Mouse (Mus musculus): ENCODE measurements around the gene Trappc4.
"Not testable (repeated sequence)": the region's sequence is repeated elsewhere in the genome, so short reads cannot be mapped to it uniquely, and the experiment has no call there.

Trappc4 gene

DNA sequence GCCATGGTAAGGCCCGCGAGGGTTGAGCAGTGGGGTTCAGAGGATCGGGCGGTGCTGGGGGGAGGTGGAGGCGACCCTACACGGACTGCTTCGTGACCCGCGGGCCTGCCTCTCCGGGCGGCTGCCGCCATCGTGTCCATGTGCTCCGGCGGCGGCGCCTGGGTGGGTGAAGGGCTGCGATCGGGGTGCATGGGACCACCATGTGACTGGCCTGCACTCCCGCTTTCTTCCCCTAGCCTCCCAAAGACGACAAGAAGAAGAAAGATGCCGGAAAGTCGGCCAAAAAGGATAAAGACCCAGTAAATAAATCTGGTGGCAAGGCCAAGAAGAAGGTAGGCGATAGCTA is 325 bp upstream of the Trappc4 start:
- DNase-seq (ENCODE audit: inconsistent ontology term), result no peak

DNA sequence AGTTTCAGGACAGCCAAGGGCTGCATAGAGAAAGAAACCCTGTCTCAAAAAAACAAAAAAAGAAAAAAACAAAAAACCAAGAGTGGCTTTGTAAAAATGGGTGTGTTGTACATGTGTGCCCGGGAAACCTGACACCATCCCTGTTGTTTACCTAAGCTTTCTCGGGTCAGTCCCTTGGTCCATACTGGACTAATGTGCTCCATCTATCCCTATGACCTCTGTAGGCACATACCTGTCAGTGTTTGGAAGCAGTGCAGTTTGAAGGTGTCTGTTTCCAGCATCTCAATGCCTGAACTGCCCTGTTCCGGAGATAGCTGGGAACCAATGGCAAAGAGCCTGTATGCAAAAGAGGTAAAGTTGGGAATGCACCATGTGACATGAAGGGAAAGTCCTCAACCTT is 2.4 kb downstream of the Trappc4 start:
- no peak for DNase-seq (ENCODE audit: inconsistent ontology term)

DNA sequence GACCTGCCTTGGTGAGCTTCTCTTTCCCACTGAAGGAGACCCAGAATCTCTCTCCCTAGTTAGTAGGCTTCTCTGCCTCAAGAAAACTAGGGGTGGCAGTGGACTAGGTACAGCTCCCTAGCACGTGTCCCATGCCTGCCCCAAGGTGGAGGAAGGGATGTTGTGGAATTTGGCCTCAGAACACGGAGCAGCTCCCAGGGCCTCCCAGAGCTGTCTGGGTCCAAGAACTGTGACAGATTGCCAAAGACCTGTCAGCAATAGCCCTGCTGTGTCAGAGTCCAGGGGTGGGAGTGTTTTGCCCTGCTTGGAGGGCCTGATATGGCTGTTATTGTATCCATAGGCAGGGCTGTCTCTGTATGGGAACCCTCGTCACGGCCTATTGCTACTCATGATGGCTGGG is 6.3 kb downstream of the Trappc4 start:
- DNase-seq (ENCODE audit: inconsistent ontology term), result no peak

DNA sequence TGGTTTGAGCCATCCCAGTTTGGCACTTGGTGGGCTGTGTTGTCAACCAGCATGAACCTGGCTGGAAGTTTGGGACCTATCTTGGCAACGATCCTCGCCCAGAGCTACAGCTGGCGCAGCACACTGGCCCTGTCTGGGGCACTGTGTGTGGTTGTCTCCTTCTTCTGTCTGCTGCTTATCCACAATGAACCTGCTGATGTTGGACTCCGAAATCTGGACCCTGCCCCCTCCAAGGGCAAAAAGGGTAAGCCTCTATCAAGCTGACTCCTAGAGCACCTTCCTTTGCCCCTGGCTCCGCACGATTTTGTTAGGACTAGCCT is 7.6 kb downstream of the Trappc4 start:
- DNase-seq (ENCODE audit: inconsistent ontology term), result no peak

DNA sequence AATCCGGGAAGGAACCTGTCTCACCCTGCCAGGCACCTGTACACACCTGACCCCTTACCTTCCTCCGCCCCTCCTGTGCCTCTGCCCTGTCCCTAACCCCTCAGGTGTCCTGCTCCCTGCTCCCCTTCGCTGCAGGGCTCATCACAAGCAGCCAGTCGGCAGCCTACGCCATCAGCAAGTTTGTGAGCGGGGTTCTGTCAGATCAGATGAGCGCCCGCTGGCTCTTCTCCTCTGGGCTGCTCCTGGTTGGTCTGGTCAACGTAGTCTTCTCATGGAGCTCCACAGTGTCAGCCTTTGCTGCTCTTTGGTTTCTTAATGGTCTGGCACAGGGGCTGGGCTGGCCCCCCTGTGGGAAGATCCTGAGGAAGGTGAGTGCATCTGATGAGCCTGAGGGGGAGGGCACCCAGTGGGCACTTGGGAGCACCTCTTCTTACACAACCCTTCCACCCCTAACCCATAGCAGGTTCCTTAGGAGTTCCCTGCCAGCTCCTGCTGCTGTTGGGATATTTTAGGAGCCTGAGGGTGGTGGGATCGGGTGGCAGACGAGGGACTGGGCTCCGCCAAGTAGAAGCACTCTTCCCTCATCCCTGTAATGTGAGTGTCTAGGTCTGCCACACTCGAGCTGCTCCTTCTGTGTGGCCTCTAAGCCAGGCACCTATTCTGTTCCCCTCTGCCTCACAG is 8.1 kb downstream of the Trappc4 start:
- DNase-seq (ENCODE audit: inconsistent ontology term), result no peak

DNA sequence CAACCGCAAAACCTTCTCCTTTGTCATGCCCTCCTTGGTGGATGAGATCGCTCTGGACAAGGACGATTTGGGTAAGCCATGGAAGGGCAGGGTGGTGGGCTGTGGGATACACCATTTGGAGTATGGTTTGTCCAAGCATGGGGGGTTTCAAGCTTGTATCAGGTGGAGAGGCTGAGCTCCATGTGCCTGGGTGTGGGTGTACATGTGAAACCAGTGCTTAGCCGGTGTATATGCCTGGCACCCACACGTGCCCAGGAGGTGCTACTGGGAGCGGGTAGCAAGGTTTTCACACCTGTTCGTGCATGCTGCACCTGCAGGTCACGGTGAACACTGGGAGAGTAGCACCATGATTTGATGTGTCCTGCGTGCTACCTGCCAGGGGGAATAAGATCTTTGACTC is 8.8 kb downstream of the Trappc4 start:
- no peak for DNase-seq (ENCODE audit: inconsistent ontology term)

DNA sequence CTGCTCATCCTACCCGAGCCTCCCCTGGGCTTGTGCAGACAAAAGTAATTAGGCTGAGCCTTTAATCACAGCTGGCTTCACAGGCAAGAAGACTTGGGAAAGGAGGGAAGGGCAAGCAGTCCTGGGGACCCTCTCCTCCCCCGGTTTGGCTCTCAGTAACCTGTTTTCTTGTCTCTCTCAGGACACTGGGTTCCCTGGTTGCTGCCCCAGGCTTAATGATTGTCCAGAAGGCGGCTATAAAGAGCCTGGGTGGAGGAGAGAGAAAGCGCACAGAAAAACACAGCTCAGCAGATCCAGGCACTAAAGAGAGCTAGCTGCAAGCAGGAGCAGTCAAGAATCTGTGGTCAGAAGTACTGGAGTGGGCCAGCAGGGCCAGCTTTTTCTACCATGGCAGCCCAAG is 9.3 kb downstream of the Trappc4 start:
- peak; percentile 40 for DNase-seq (ENCODE audit: inconsistent ontology term)

DNA sequence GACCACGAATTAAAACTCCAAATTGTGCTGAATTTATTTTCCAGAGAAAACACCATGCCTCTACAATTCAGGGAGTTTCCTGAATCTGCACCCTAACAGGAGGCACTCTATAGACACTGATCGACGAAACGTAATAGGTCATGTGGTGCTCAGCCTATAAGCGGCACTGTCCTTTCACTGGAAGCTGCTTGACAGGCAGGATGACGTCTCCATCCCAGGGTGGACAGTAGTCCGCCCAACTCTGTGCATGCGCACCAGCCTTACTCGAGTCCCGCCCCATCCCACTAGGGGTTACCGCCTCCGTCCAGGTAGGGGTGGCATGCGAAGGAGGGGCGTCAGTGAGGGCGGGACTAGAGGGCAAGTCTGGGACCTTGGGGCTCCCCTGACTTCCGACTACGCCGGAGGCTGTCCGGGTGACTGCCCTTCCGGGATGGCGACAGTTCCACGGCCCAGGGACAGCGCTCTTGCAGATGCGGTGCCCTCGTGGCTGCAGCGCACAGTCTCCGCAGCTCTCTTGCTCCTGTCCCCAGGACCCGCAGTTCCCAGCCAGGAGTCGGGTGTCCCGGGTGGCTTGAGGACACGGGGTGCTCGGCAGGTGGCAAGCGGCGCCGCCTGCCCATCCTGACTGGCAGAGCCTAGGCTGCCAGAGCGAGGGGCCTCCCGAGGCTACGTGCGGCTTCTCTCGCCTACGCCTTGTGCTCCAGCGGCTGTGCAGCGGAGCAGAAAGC is 10.6 kb downstream of the Trappc4 start, which contains the start of gene Slc37a4:
Gene Slc37a4 (plus strand): TSS at position 169 of the 728 bp plus-strand sequence.
- DNase-seq (ENCODE audit: inconsistent ontology term), result peak; percentile 97

DNA sequence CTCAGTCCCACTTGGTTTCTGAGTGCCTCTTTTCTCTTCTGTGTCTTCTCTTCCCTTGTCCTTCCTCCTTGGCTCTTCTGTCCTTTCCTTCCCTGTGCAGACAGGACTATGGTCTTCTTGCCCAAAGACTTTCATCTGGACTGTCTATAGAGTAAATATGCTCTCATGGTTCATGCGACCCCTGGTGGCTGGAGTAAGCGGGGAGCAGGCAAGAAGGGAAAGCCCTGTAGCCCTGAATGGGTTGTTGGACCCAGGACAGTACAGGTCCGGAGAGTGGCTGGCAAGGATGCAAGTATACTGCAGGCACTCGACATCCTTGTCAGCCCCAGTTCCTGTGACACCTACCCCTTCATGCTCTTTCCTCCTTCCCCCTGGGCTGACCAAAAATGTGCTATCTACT is 15.9 kb downstream of the Trappc4 start:
- peak; percentile 49 for DNase-seq (ENCODE audit: inconsistent ontology term)

DNA sequence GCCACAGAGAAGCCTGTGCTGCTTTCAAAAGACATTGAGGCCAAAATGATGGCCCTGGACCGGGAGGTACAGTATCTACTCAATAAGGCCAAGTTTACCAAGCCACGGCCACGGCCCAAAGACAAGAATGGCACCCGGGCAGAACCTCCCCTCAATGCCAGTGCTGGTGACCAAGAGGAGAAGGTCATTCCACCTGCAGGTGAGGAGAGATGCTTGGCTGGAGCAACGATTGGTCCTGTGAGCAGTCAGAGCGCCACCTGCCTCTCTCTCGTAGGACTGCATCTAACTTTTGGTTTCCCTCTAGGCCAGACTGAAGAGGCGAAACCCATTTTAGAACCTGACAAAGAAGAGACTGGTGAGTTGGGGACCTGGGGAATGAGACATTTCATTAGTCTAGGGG is 18.1 kb downstream of the Trappc4 start:
- DNase-seq (ENCODE audit: inconsistent ontology term), result no peak

DNA sequence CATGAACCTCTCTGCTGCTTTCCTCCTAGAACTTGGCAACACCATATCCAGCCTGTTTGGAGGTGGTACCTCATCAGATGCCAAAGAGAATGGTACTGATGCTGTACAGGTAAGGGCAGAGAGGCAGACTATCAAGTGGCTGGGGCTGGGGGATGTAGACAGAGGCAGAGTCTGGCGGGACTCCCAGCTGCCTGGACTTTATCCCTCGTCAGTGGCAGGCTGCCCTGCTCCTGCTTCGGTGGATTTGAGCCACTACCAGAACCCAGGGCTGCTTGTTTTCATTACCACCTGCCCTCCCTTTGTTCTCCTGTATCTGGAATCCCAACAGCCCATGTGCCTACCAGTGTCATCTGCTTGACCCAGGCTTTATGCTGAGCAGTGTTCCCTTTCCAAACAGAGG is 20.2 kb downstream of the Trappc4 start:
- no peak for DNase-seq (ENCODE audit: inconsistent ontology term)

DNA sequence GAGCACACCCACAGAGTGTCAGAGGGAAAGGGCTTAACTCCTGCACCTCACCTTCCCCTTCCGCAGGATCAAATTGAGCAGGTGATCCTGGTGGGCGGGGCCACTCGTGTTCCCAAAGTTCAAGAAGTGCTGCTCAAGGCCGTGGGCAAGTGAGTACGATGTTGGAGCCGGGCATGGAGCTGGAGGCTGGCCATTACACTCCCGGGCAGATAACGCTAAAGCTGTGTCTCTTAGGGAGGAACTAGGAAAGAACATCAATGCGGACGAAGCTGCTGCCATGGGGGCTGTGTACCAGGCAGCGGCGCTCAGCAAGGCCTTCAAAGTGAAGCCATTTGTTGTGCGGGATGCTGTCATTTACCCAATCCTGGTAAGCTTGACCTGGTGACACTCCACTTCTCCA is 22.8 kb downstream of the Trappc4 start:
- DNase-seq (ENCODE audit: inconsistent ontology term), result no peak

DNA sequence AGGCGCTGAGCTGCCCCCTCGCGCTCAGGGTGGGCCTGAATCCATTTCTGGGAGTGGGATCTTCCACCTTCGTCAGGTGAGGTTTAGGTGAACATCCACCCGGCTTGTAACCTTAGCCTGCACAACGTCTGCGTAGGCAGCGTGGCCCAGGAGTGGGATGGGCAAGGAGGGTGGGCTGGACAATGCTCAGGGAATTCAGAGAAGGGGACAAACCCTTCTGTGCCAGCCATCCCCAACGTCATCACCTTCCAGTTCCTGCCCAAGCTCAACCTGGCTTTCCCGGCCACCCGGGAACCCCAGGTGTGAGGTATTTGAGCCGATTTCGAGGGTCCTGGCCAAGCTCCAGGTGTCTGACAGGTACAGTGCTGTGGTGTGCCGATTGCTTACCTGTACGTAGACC is 27.5 kb downstream of the Trappc4 start:
- DNase-seq (ENCODE audit: inconsistent ontology term), result no peak

DNA sequence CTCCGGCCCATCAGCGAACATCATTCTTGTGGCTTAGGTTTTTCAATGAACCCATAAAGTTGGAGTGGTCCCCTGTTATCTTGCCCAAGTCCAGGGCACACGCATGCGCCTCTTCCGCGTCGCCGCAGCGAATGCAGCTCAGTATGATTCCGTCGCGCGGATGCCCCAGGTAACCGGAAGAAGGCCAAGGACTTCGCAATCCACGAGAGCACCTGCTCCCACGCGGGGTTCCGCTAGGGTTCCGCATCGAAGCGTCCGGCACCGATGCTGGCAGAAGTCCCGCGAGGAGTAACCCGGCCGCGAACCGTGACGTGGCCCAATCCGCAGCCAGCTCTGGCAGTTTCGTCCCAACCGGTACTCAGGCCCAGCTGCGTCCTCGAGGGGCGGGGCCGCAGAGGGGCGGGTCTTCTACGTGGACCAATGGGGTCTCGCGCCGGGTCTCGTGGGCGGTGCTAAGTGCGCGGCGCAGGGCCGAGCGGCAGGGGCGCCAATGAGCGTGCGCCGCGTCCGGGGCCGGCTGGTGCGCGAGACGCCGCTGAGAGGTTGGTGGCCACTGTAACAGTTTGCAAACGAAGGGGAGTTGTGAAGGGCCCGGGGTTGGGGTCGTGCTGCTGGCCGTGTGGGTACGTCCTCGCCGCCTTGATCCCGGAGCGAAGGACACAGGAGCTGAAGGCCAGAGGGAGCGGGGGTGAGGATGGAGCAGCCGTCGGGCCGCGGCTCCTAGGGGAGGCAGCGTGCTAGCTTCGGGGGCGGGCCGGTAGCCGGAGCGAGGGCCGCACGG is 28.2 kb downstream of the Trappc4 start, which contains the start of gene Hyou1:
Gene Hyou1 (plus strand): TSS at position 437 of the 781 bp plus-strand sequence.
- peak; percentile 99 for DNase-seq (ENCODE audit: inconsistent ontology term)

DNA sequence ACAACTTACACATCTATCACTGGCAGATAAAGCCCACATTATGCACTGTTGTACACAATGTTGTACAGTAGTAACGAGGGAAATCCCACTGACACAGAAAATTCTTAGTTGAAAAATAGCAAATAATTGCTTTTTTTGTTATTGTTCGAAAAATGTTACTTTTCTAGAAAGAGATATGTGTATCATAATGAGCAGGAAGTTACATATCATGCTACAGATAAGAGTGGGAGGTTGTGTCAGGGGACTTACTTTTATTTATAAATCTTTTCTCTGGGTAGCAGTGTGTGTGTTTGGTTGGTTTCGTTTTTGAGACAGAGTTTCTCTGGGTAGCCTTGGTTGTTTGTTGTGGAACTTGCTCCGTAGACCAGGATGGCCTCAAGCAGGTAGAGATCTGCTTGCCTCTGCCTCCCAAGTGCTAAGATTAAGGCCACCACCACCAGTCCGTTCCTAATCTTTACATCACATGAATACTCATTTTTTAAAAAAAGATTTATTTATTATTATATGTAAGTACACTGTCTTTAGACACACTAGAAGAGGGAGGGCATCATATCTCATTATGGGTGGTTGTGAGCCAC is 29.2 kb downstream of the Trappc4 start:
- no peak for DNase-seq (ENCODE audit: inconsistent ontology term)

DNA sequence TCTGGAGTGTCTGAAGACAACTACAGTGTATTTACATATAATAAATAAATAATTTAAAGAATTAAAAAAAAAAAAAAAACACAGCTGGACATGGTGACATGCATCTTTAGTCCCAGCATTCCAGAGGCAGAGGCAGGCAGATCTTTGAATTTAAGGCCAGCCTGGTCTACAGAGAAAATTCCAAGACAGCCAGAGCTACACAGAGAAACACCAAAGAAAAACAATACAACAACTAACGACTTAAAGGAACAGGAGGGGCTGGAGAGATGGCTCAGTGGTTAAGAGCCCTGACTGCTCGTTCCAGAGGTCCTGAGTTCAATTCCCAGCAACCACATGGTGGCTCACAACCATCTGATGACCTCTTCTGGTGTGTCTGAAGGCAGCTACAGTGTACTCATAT is 30.1 kb downstream of the Trappc4 start:
- DNase-seq (ENCODE audit: inconsistent ontology term), result not testable (repeated sequence)

DNA sequence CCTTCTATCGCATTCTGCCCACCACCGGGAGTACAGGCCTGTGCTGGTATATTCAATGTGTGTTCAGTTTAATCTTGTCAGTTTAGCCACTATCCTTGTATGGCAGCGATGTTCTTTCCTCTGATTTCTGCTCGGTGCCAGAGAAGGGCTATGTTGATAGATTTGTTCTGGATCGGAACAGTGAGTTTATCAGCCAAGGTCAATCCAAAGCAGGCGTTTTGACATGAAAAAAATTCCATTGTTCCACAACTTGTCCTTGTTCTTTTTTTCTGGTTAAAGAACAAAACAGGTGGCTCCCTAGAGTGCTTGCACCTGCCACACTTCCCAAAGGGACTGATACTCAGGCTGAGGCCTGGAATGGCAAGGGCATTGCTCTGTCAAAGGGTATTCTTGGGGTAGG is 31.3 kb downstream of the Trappc4 start:
- DNase-seq (ENCODE audit: inconsistent ontology term), result no peak

DNA sequence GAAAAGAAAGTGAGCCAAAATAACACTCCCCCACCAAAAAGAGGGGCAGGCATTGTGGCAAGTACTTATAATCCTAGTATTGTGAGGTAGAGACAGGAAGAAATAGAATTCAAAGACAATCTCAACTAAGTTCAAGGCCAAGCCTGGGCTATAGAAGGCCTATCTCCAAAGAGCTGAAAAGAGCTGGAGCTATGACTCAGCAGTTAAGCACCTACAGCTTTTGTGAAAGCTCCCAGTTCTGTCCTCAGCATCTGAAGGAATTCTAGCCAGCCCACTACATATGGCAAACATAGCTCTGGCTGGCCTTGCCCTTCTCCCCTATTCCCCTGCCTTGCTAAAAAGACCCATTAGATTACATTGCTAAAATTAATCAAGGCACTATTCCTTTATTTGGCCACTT is 34.0 kb downstream of the Trappc4 start:
- peak; percentile 25 for DNase-seq (ENCODE audit: inconsistent ontology term)

DNA sequence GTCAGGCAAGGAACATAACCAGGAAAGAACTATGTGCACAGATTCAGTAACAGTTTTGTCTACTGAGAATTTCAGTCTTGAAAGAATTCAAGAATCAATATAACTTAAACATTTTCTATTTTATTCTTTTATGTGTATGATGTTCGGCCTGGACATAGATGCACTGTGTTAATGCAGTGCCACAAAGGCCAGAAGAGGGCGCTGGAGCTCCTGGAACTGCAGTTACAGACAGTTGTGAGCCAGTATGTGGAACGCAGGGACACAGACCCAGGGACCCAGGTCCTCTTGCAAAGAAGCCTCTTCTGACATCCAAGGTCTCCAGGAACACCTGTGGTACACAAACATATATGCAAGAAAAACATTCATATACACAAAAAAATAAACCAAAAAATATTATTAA is 42.9 kb downstream of the Trappc4 start:
- no peak for DNase-seq (ENCODE audit: inconsistent ontology term)

DNA sequence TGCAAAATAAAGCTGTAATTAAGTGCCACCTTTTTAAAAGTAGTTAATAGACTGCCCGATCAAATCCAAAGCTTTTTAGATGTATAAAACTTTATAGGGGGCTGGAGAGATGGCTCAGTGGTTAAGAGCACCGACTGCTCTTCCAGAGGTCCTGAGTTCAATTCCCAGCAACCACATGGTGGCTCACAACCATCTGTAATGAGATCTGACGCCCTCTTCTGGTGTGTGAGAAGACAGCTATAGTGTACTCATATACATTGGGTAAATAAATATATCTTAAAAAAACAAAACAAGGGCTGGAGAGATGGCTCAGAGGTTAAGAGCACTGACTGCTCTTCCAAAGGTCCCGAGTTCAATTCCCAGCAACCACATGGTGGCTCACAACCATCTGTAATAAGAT is 45.5 kb downstream of the Trappc4 start:
- DNase-seq (ENCODE audit: inconsistent ontology term), result not testable (repeated sequence)

DNA sequence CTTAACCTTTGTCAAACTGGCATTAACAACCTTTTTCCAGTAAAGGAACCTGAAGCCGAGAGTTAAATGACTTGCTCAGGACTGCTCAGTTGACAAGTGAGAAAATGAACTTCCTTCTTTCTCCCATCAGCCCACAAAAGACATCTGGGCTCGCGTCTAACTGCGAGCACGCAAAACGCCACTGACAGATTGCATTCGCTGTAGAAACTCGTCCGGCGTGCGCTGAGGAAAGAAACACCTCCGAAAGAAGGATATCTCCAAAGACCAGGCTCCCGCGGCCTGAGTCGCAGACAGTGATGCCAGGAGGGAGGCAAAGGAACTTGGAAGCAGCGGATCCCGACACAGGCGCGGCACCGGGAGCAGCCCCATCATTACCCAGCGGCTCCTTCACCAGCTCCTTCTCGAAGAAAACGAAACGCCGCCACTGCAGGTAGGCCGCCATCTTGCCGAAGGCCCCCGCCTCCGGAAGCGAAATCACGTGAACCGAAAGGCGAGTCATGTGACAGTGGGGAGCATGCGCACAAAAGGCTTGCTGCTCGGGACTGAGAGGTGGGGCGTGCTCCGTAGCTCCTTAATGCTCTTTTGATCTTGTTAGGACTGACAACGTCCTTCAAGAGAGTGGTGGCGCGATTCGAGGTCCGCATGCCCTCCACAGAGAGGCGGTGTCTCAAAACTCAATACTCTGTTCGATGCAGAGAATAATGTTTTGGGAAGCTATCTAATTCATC is 46.0 kb downstream of the Trappc4 start, which contains the start of gene Vps11:
Gene Vps11 (minus strand): TSS at position 481 of the 728 bp plus-strand sequence.
- peak; percentile 89 for DNase-seq (ENCODE audit: inconsistent ontology term)

DNA sequence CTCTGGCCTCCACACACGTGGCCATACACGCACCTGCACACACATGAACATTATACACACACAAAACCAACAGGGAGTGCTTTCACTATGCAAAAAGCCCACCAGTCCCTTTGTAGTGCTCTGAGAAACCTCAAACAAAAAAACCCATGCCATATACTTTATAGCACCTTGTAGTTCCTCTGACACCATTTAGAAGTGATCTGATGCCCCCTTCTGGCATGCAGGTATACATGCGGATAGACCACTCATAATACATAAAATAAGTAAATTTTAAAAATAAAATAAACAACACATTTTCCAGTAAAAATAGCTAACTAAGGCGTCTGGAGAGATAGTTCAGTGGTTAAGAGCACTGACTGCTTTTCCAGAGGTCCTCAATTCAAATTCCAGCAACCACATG is 50.2 kb downstream of the Trappc4 start:
- no peak for DNase-seq (ENCODE audit: inconsistent ontology term)
